Mouse (Mus musculus): ENCODE measurements around the gene Eda. TPM values are rescaled to one million over a fixed set of nuclear protein-coding genes. Genes with fewer than 3 reads are reported as not detected.

The Eda gene
- polyA plus RNA-seq, 1 experiment from 2014 or later, result 1.3 TPM

- H3K4me2 ChIP-seq (ENCODE audit: low read length), result no peak overlapping the region
- 91% methylated on average over 2 of the region's 2 CpGs for WGBS
These were observed 23.9 kb downstream of the Eda start for GRCm38 (mm10) chrX:99999342-99999741.

GRCm38 (mm10) chrX:100118362-100118761 lies 143.0 kb downstream of the Eda start:
- DNase-seq (ENCODE audit: low spot score), result no peak
- H3K4me1 ChIP-seq (ENCODE audit: control insufficient read depth, insufficient read depth, low read length), result no peaks in the 10 kb centered on the region
- WGBS, result 73% methylated on average over 1 of the region's 1 CpGs
- no peak for ATAC-seq
- no peak overlapping the region for H3K4me3 ChIP-seq (ENCODE audit: low read depth, low read length)
- H3K9ac ChIP-seq (ENCODE audit: low read length), result no peak overlapping the region
- H3K4me2 ChIP-seq (ENCODE audit: low read length), result no peak overlapping the region
- H3K27ac ChIP-seq (ENCODE audit: low read depth, low read length), result no peak overlapping the region
- H3K36me3 ChIP-seq (ENCODE audit: control insufficient read depth, insufficient read depth, low read length), result no peaks in the 10 kb centered on the region
- H3K9me3 ChIP-seq (replicated peaks; ENCODE audit: control insufficient read depth, low read length), result no peaks in the 10 kb centered on the region
- H3K27me3 ChIP-seq (replicated peaks; ENCODE audit: control insufficient read depth, insufficient read depth, low read length), result no peaks in the 10 kb centered on the region

More at GRCm38 (mm10) chrX:99999342-99999741, 23.9 kb downstream of the Eda start:
- DNase-seq (ENCODE audit: low spot score), result no peak
- Histone ChIP-seq H3K36me3 (ENCODE audit: control insufficient read depth, insufficient read depth, low read length) (no peaks in the 10 kb centered on the region), H3K9ac (ENCODE audit: low read length) (no peak overlapping the region), H3K9me3 (replicated peaks; ENCODE audit: control insufficient read depth, low read length) (no peaks in the 10 kb centered on the region), H3K27ac (ENCODE audit: low read depth, low read length) (no peak overlapping the region), H3K27me3 (replicated peaks; ENCODE audit: control insufficient read depth, insufficient read depth, low read length) (no peaks in the 10 kb centered on the region), H3K4me3 (ENCODE audit: low read depth, low read length) (no peak overlapping the region), H3K4me1 (ENCODE audit: control insufficient read depth, insufficient read depth, low read length) (no peaks in the 10 kb centered on the region)
- no peak for ATAC-seq

GRCm38 (mm10) chrX:100195286-100195685 lies 219.9 kb downstream of the Eda start:
- Histone ChIP-seq H3K9me3 (replicated peaks; ENCODE audit: control insufficient read depth, low read length) (no peaks in the 10 kb centered on the region), H3K9ac (ENCODE audit: low read length) (no peak overlapping the region), H3K4me3 (ENCODE audit: low read depth, low read length) (no peak overlapping the region), H3K27me3 (replicated peaks; ENCODE audit: control insufficient read depth, insufficient read depth, low read length) (no peaks in the 10 kb centered on the region), H3K27ac (ENCODE audit: low read depth, low read length) (no peak overlapping the region), H3K4me2 (ENCODE audit: low read length) (no peak overlapping the region), H3K36me3 (ENCODE audit: control insufficient read depth, insufficient read depth, low read length) (no peaks in the 10 kb centered on the region), H3K4me1 (ENCODE audit: control insufficient read depth, insufficient read depth, low read length) (no peaks in the 10 kb centered on the region)
- DNase-seq (ENCODE audit: low spot score) (no peak), ATAC-seq (no peak)
- WGBS, result 46% methylated on average over 2 of the region's 2 CpGs

- ATAC-seq (no peak), DNase-seq (ENCODE audit: low spot score) (no peak)
- no peak overlapping the region for H3K27ac ChIP-seq (ENCODE audit: low read depth, low read length)
- H3K4me1 ChIP-seq (ENCODE audit: control insufficient read depth, insufficient read depth, low read length), result no peaks in the 10 kb centered on the region
- no peaks in the 10 kb centered on the region for H3K9me3 ChIP-seq (replicated peaks; ENCODE audit: control insufficient read depth, low read length)
- H3K27me3 ChIP-seq (replicated peaks; ENCODE audit: control insufficient read depth, insufficient read depth, low read length), result no peaks in the 10 kb centered on the region
- no peak overlapping the region for H3K4me3 ChIP-seq (ENCODE audit: low read depth, low read length)
- no peak overlapping the region for H3K4me2 ChIP-seq (ENCODE audit: low read length)
- no peak overlapping the region for H3K9ac ChIP-seq (ENCODE audit: low read length)
- no peaks in the 10 kb centered on the region for H3K36me3 ChIP-seq (ENCODE audit: control insufficient read depth, insufficient read depth, low read length)
These were observed 338.2 kb downstream of the Eda start for GRCm38 (mm10) chrX:100313652-100314051.

GRCm38 (mm10) chrX:100314172-100314902 lies 338.9 kb downstream of the Eda start:
- no peak for ATAC-seq
- Histone ChIP-seq H3K4me3 (ENCODE audit: low read depth, low read length) (no peak overlapping the region), H3K27me3 (replicated peaks; ENCODE audit: control insufficient read depth, insufficient read depth, low read length) (no peaks in the 10 kb centered on the region), H3K4me1 (ENCODE audit: control insufficient read depth, insufficient read depth, low read length) (no peaks in the 10 kb centered on the region), H3K36me3 (ENCODE audit: control insufficient read depth, insufficient read depth, low read length) (no peaks in the 10 kb centered on the region), H3K4me2 (ENCODE audit: low read length) (no peak overlapping the region), H3K9me3 (replicated peaks; ENCODE audit: control insufficient read depth, low read length) (no peaks in the 10 kb centered on the region), H3K27ac (ENCODE audit: low read depth, low read length) (no peak overlapping the region), H3K9ac (ENCODE audit: low read length) (no peak overlapping the region)
- no peak for DNase-seq (ENCODE audit: low spot score)

GRCm38 (mm10) chrX:100340687-100341086 lies 365.3 kb downstream of the Eda start:
- no peaks in the 10 kb centered on the region for H3K36me3 ChIP-seq (ENCODE audit: control insufficient read depth, insufficient read depth, low read length)
- no peak overlapping the region for H3K4me2 ChIP-seq (ENCODE audit: low read length)
- ATAC-seq (no peak), DNase-seq (ENCODE audit: low spot score) (no peak)
- no peak overlapping the region for H3K27ac ChIP-seq (ENCODE audit: low read depth, low read length)
- no peak overlapping the region for H3K9ac ChIP-seq (ENCODE audit: low read length)
- no peaks in the 10 kb centered on the region for H3K9me3 ChIP-seq (replicated peaks; ENCODE audit: control insufficient read depth, low read length)
- no peak overlapping the region for H3K4me3 ChIP-seq (ENCODE audit: low read depth, low read length)
- H3K4me1 ChIP-seq (ENCODE audit: control insufficient read depth, insufficient read depth, low read length), result no peaks in the 10 kb centered on the region
- no peaks in the 10 kb centered on the region for H3K27me3 ChIP-seq (replicated peaks; ENCODE audit: control insufficient read depth, insufficient read depth, low read length)
- WGBS, result 87% methylated on average over 2 of the region's 2 CpGs

GRCm38 (mm10) chrX:100344433-100344832 lies 369.0 kb downstream of the Eda start:
- ATAC-seq (no peak), DNase-seq (ENCODE audit: low spot score) (no peak)
- Histone ChIP-seq H3K4me3 (ENCODE audit: low read depth, low read length) (no peak overlapping the region), H3K4me2 (ENCODE audit: low read length) (no peak overlapping the region), H3K36me3 (ENCODE audit: control insufficient read depth, insufficient read depth, low read length) (no peaks in the 10 kb centered on the region), H3K9ac (ENCODE audit: low read length) (no peak overlapping the region), H3K27me3 (replicated peaks; ENCODE audit: control insufficient read depth, insufficient read depth, low read length) (no peaks in the 10 kb centered on the region), H3K4me1 (ENCODE audit: control insufficient read depth, insufficient read depth, low read length) (no peaks in the 10 kb centered on the region), H3K9me3 (replicated peaks; ENCODE audit: control insufficient read depth, low read length) (no peaks in the 10 kb centered on the region), H3K27ac (ENCODE audit: low read depth, low read length) (no peak overlapping the region)
- 80% methylated on average over 2 of the region's 2 CpGs for WGBS

- no peak for DNase-seq (ENCODE audit: low spot score)
- Histone ChIP-seq H3K4me1 (ENCODE audit: control insufficient read depth, insufficient read depth, low read length) (no peaks in the 10 kb centered on the region), H3K36me3 (ENCODE audit: control insufficient read depth, insufficient read depth, low read length) (no peaks in the 10 kb centered on the region), H3K4me2 (ENCODE audit: low read length) (no peak overlapping the region), H3K9me3 (replicated peaks; ENCODE audit: control insufficient read depth, low read length) (no peaks in the 10 kb centered on the region), H3K4me3 (ENCODE audit: low read depth, low read length) (no peak overlapping the region), H3K27ac (ENCODE audit: low read depth, low read length) (no peak overlapping the region), H3K27me3 (replicated peaks; ENCODE audit: control insufficient read depth, insufficient read depth, low read length) (no peaks in the 10 kb centered on the region), H3K9ac (ENCODE audit: low read length) (no peak overlapping the region)
- no peak for ATAC-seq
- 87% methylated on average over 2 of the region's 2 CpGs for WGBS
These were observed 381.6 kb downstream of the Eda start for GRCm38 (mm10) chrX:100356974-100357373.

- Histone ChIP-seq H3K4me1 (ENCODE audit: control insufficient read depth, insufficient read depth, low read length) (no peaks in the 10 kb centered on the region), H3K9me3 (replicated peaks; ENCODE audit: control insufficient read depth, low read length) (no peaks in the 10 kb centered on the region), H3K36me3 (ENCODE audit: control insufficient read depth, insufficient read depth, low read length) (no peaks in the 10 kb centered on the region), H3K4me3 (ENCODE audit: low read depth, low read length) (no peak overlapping the region), H3K27me3 (replicated peaks; ENCODE audit: control insufficient read depth, insufficient read depth, low read length) (no peaks in the 10 kb centered on the region), H3K4me2 (ENCODE audit: low read length) (no peak overlapping the region), H3K27ac (ENCODE audit: low read depth, low read length) (no peak overlapping the region), H3K9ac (ENCODE audit: low read length) (no peak overlapping the region)
- 81% methylated on average over 1 of the region's 1 CpGs for WGBS
- ATAC-seq (no peak), DNase-seq (ENCODE audit: low spot score) (no peak)
These were observed 414.5 kb downstream of the Eda start for GRCm38 (mm10) chrX:100389887-100390286.

Data from forebrain, embryonic 14.5 days (tissue).